Mouse (Mus musculus) intestine, embryonic 16.5 days (tissue): ENCODE measurements around the gene Esr1. TPM values are rescaled to one million over a fixed set of nuclear protein-coding genes. Genes with fewer than 3 reads are reported as not detected.
"Not testable (repeated sequence)": the region's sequence is repeated elsewhere in the genome, so short reads cannot be mapped to it uniquely, and the experiment has no call there.

ENCODE experiments used
- ATAC-seq: fragments of 200-750 bp; cut with Nextera tagmentation; 2 replicates; pipeline ENCODE4 v1.8.0; 2017; ENCODE audit warnings: moderate TSS enrichment, moderate library complexity
- H3K27ac ChIP-seq: fragments of 300-500 bp; sonication (generic); 2 replicates; pipeline ENCODE4 v1.5.1; 2014; ENCODE audit warnings: mild to moderate bottlenecking, low read length
- H3K27me3 ChIP-seq: fragments of 300-500 bp; sonication (generic); replicated peaks from 2 replicates; pipeline ENCODE4 v1.6.1; 2014; ENCODE audit warnings: low read length, control low read depth, mixed read lengths; ENCODE audit not compliant: control insufficient read depth, insufficient read depth
- H3K36me3 ChIP-seq: fragments of 300-500 bp; sonication (generic); 2 replicates; pipeline ENCODE4 v1.6.1; 2014; ENCODE audit warnings: low read length, control low read depth; ENCODE audit not compliant: control insufficient read depth, insufficient read depth
- H3K4me1 ChIP-seq: fragments of 300-500 bp; sonication (generic); 2 replicates; pipeline ENCODE4 v1.6.1; 2014; ENCODE audit warnings: low read length, control low read depth, mixed read lengths; ENCODE audit not compliant: control insufficient read depth, insufficient read depth
- H3K4me2 ChIP-seq: fragments of 300-500 bp; sonication (generic); 2 replicates; pipeline ENCODE4 v1.6.1; 2014; ENCODE audit warnings: low read depth, low read length, control low read depth
- H3K4me3 ChIP-seq: fragments of 300-500 bp; sonication (generic); 2 replicates; pipeline ENCODE4 v1.5.1; 2014; ENCODE audit warnings: mild to moderate bottlenecking, low read length
- H3K9ac ChIP-seq: fragments of 300-500 bp; sonication (generic); 2 replicates; pipeline ENCODE4 v1.6.1; 2014; ENCODE audit warnings: low read depth, low read length
- H3K9me3 ChIP-seq: fragments of 300-500 bp; sonication (generic); 2 replicates; pipeline ENCODE4 v1.6.1; 2016; ENCODE audit warnings: low read length, control low read depth; ENCODE audit not compliant: control insufficient read depth
- WGBS: fragments of 180-500 bp; shearing (Covaris S2); extraction: QIAGEN DNeasy Blood & Tissue Kit; methylation state at CpG from one replicate; pipeline ENCODE4 v1.1.7; 2014; 5-methylcytosine and 5-hydroxymethylcytosine counted together
- polyA plus RNA-seq: library from polyadenylated mRNA; unstranded; fragments of >200 nt; fragmentation: Nextera tagmentation; extraction: Ambion mirVana; gene quantifications from 2 replicates; pipeline ENCODE4 v1.2.1, GENCODE M21; 2015

Esr1 gene
- polyA plus RNA-seq, 1 experiment from 2014 or later, result 0.37 TPM

DNA sequence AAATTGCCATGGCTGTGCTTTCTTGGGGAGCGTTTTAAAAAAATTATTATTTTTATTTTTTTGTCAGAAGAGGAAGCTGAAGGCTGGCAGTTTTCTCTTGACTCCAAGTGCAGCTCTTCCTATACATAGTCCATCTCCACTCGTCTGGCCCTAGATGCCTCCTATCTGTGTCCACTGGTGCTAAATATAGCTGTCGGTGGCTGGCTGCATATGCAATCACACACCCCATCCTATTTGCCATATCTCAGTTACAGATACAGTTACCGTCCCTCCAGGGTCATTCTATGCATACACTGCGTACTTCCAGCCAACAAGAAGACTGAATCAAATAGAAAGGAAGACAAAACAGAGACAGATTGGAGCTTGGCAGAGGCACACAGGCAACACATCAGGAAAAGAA lies 100.0 kb downstream of the Esr1 start:
- H3K9ac ChIP-seq, result no peak overlapping the region
- H3K27me3 ChIP-seq, result peaks cover 25% of the 10 kb centered on the region
- no peak for ATAC-seq
- no peak overlapping the region for H3K27ac ChIP-seq
- H3K4me1 ChIP-seq, result peaks cover 4% of the 10 kb centered on the region
- H3K4me3 ChIP-seq, result no peak overlapping the region
- peak overlapping the region; percentile 88; the same call in 1 of the 2 replicates for H3K4me2 ChIP-seq
- 48% methylated on average over 5 of the region's 5 CpGs for WGBS
- no peaks in the 10 kb centered on the region for H3K36me3 ChIP-seq
- no peaks in the 10 kb centered on the region for H3K9me3 ChIP-seq

GRCm38 (mm10) chr10:4712061-4712908 lies 100.9 kb downstream of the Esr1 start:
- Histone ChIP-seq H3K27ac (no peak overlapping the region), H3K9ac (peak overlapping the region; percentile 42; the same call in 1 of the 2 replicates), H3K9me3 (no peaks in the 10 kb centered on the region), H3K27me3 (peaks cover 25% of the 10 kb centered on the region), H3K4me1 (peaks cover 4% of the 10 kb centered on the region), H3K36me3 (no peaks in the 10 kb centered on the region), H3K4me2 (peak overlapping the region; percentile 88), H3K4me3 (peak overlapping the region; percentile 56)
- WGBS, result under 1% methylated on average over 60 of the region's 68 CpGs
- ATAC-seq, result peak; percentile 84

- peaks cover 25% of the 10 kb centered on the region for H3K27me3 ChIP-seq
- no peak for ATAC-seq
- no peaks in the 10 kb centered on the region for H3K9me3 ChIP-seq
- no peak overlapping the region for H3K4me3 ChIP-seq
- H3K9ac ChIP-seq, result no peak overlapping the region
- no peak overlapping the region for H3K4me2 ChIP-seq
- WGBS, result 71% methylated on average over 10 of the region's 10 CpGs
- no peaks in the 10 kb centered on the region for H3K36me3 ChIP-seq
- H3K27ac ChIP-seq, result no peak overlapping the region
- H3K4me1 ChIP-seq, result peaks cover 4% of the 10 kb centered on the region
These were observed 102.0 kb downstream of the Esr1 start for GRCm38 (mm10) chr10:4713398-4713797.

DNA sequence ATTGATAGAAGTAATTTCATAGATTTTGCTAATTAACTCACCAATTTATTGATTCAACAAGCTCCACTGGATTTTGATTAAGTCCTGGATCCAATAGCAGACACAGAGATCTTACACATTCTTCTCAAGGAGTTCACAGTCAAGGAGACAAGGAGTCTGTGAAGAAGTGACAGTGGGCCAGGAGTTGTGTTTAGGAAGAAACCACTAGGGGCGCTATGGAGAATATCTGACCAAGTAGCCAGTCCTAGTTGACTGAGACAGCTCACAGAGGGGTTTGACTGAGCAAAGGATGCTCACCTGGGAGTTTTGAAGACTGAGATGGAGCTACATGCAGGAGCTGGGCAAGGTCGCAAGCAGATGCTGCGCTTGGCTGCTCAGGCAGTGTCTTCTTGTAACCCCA lies 113.5 kb downstream of the Esr1 start:
- no peaks in the 10 kb centered on the region for H3K4me1 ChIP-seq
- no peak overlapping the region for H3K4me3 ChIP-seq
- no peak overlapping the region for H3K9ac ChIP-seq
- H3K4me2 ChIP-seq, result no peak overlapping the region
- ATAC-seq, result no peak
- H3K27me3 ChIP-seq, result no peaks in the 10 kb centered on the region
- H3K36me3 ChIP-seq, result no peaks in the 10 kb centered on the region
- H3K27ac ChIP-seq, result no peak overlapping the region
- H3K9me3 ChIP-seq, result no peaks in the 10 kb centered on the region
- 47% methylated on average over 3 of the region's 3 CpGs for WGBS

GRCm38 (mm10) chr10:4726141-4726540 lies 114.7 kb downstream of the Esr1 start:
- Histone ChIP-seq H3K9ac (no peak overlapping the region), H3K4me1 (no peaks in the 10 kb centered on the region), H3K27me3 (no peaks in the 10 kb centered on the region), H3K4me2 (no peak overlapping the region), H3K36me3 (no peaks in the 10 kb centered on the region), H3K27ac (no peak overlapping the region), H3K4me3 (no peak overlapping the region), H3K9me3 (no peaks in the 10 kb centered on the region)
- ATAC-seq, result no peak
- 75% methylated on average over 6 of the region's 6 CpGs for WGBS

GRCm38 (mm10) chr10:4732328-4732727 lies 120.9 kb downstream of the Esr1 start:
- Histone ChIP-seq H3K9me3 (no peaks in the 10 kb centered on the region), H3K4me3 (no peak overlapping the region), H3K9ac (no peak overlapping the region), H3K36me3 (no peaks in the 10 kb centered on the region), H3K27ac (no peak overlapping the region), H3K27me3 (no peaks in the 10 kb centered on the region), H3K4me1 (no peaks in the 10 kb centered on the region), H3K4me2 (no peak overlapping the region)
- no peak for ATAC-seq
- 47% methylated on average over 2 of the region's 2 CpGs for WGBS

GRCm38 (mm10) chr10:4733987-4734386 lies 122.6 kb downstream of the Esr1 start:
- Histone ChIP-seq H3K36me3 (no peaks in the 10 kb centered on the region), H3K9me3 (no peaks in the 10 kb centered on the region), H3K4me2 (no peak overlapping the region), H3K4me3 (no peak overlapping the region), H3K27me3 (no peaks in the 10 kb centered on the region), H3K27ac (no peak overlapping the region), H3K4me1 (no peaks in the 10 kb centered on the region), H3K9ac (no peak overlapping the region)
- peak; percentile 92 for ATAC-seq
- 62% methylated on average over 6 of the region's 6 CpGs for WGBS

- no peaks in the 10 kb centered on the region for H3K4me1 ChIP-seq
- no peak overlapping the region for H3K4me3 ChIP-seq
- H3K4me2 ChIP-seq, result no peak overlapping the region
- H3K9ac ChIP-seq, result no peak overlapping the region
- no peak for ATAC-seq
- H3K27ac ChIP-seq, result no peak overlapping the region
- WGBS, result 88% methylated on average over 2 of the region's 2 CpGs
- H3K9me3 ChIP-seq, result no peaks in the 10 kb centered on the region
- no peaks in the 10 kb centered on the region for H3K27me3 ChIP-seq
- H3K36me3 ChIP-seq, result no peaks in the 10 kb centered on the region
These were observed 123.5 kb downstream of the Esr1 start for GRCm38 (mm10) chr10:4734942-4735341.

- Histone ChIP-seq H3K27ac (no peak overlapping the region), H3K36me3 (no peaks in the 10 kb centered on the region), H3K4me1 (no peaks in the 10 kb centered on the region), H3K9me3 (no peaks in the 10 kb centered on the region), H3K27me3 (no peaks in the 10 kb centered on the region), H3K9ac (no peak overlapping the region), H3K4me2 (no peak overlapping the region), H3K4me3 (no peak overlapping the region)
- no peak for ATAC-seq
- WGBS, result 88% methylated on average over 2 of the region's 2 CpGs
These were observed 126.9 kb downstream of the Esr1 start for GRCm38 (mm10) chr10:4738311-4738710.

- not testable (repeated sequence) for H3K4me2 ChIP-seq, H3K4me1 ChIP-seq, H3K9ac ChIP-seq, H3K9me3 ChIP-seq, H3K4me3 ChIP-seq, H3K27ac ChIP-seq, H3K36me3 ChIP-seq, ATAC-seq, H3K27me3 ChIP-seq
- WGBS, result 20% methylated on average over 1 of the region's 1 CpGs
These were observed 139.7 kb downstream of the Esr1 start for GRCm38 (mm10) chr10:4751091-4751490.
